Mouse (Mus musculus): Measurements from ENCODE around the gene Serhl.

Gene Serhl

GRCm38 (mm10) chr15:83165526-83166315 is 76.4 kb downstream of the Serhl start:
- no peak for DNase-seq

All from cerebellum, postnatal 25 days (tissue).